35 mouse cellular contexts compared by ENCODE assay signal in the genomic region with DNA sequence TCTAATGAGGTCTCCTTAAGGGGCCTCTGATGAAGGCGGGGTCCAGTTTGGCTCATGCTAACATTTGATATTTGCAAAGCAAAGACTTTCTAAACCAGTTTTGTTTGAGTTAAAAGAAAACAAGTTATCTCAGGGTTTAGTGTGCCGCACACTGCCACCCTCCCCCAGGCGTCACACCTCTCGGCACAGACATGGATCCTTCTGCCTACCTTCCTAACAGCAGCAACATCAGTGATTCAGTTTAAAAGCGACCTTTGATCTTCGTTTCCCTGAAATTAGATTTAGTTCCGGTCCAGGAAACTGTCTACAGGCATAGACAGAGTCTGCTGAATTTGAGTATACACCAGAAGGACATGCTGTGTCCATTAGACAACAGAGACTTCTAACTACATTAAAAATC. TPM values are rescaled to one million over a fixed set of nuclear protein-coding genes. Genes with fewer than 3 reads are reported as not detected.
DNase-seq lines count a peak whose midpoint lies in the region; ATAC-seq and TF ChIP-seq lines count a peak whose summit lies in the region.
"Had no signal": no experiment of that assay in that cellular context is flagged by ENCODE, and none has a peak within 500 bp of the region (broad histone marks: within the 10 kb centered on the region; RNA-seq: fewer than 3 reads in every experiment).

No protein-coding gene starts in this region.

- peaks cover 8% of the 10 kb centered on the region for H3K4me1 ChIP-seq in liver, adult 2 months (ENCODE audit: control insufficient read depth, insufficient read depth, low read length)
- H3K4me1 ChIP-seq in liver, embryonic 11.5 days (replicated peaks; ENCODE audit: control insufficient read depth, insufficient read depth, low read length) = peaks cover 3% of the 10 kb centered on the region; the same call in 1 of the 2 replicates
- peaks cover 5% of the 10 kb centered on the region; the same call in 1 of the 2 replicates for H3K4me1 ChIP-seq in intestine, embryonic 16.5 days (ENCODE audit: control insufficient read depth, insufficient read depth, low read length)
- H3K4me1 ChIP-seq in stomach, embryonic 16.5 days (ENCODE audit: control insufficient read depth, insufficient read depth, low read length) = no peaks in the 10 kb centered on the region; the same call in 1 of the 2 replicates
- H3K4me1 ChIP-seq: midbrain, embryonic 12.5 days; neural tube, embryonic 12.5 days had no signal

- no peak for ATAC-seq in liver, embryonic 11.5 days (replicated peaks; ENCODE audit: low FRiP score)
- peak; percentile 63 for ATAC-seq in intestine, embryonic 16.5 days
- peak; percentile 20; the same call in 1 of the 2 replicates for ATAC-seq in stomach, embryonic 16.5 days (ENCODE audit: insufficient read depth, low FRiP score)
- ATAC-seq: activated CD4-positive, CD25-positive, alpha-beta regulatory T cell, adult 4 months; forebrain, postnatal 0 days; hindbrain, embryonic 16.5 days had no signal

- 54% methylated on average over 7 of the region's 7 CpGs for WGBS in liver, adult 2 months
- 76% methylated on average over 7 of the region's 7 CpGs for WGBS in liver, embryonic 11.5 days
- WGBS in intestine, embryonic 16.5 days = 58% methylated on average over 7 of the region's 7 CpGs
- WGBS in stomach, embryonic 16.5 days = 62% methylated on average over 7 of the region's 7 CpGs

- H3K79me2 ChIP-seq in liver, adult 2 months (ENCODE audit: control insufficient read depth, insufficient read depth, low read length) = no peaks in the 10 kb centered on the region

- no peak for TF ChIP-seq POLR2A in liver, adult 2 months (IDR thresholded peaks at IDR 0.05; ENCODE audit: extremely low read depth, insufficient read depth, low read length)

- no peak overlapping the region for H3K9ac ChIP-seq in liver, adult 2 months (ENCODE audit: low read depth, low read length)
- H3K9ac ChIP-seq in liver, embryonic 11.5 days (ENCODE audit: low read depth, low read length) = no peak overlapping the region
- H3K9ac ChIP-seq in intestine, embryonic 16.5 days (ENCODE audit: low read depth, low read length) = no peak overlapping the region
- peak overlapping the region; percentile 46; the same call in 1 of the 2 replicates for H3K9ac ChIP-seq in stomach, embryonic 16.5 days (ENCODE audit: low read length)
- H3K9ac ChIP-seq: embryonic facial prominence, embryonic 15.5 days; forebrain, embryonic 12.5 days; forebrain, postnatal 0 days; heart, embryonic 15.5 days; liver, embryonic 15.5 days; lung, embryonic 15.5 days; midbrain, embryonic 12.5 days; neural tube, embryonic 12.5 days; stomach, embryonic 15.5 days had no signal

- peaks cover 32% of the 10 kb centered on the region for H3K36me3 ChIP-seq in liver, adult 2 months (ENCODE audit: control insufficient read depth, insufficient read depth, low read length)
- H3K36me3 ChIP-seq in liver, embryonic 11.5 days (ENCODE audit: control insufficient read depth, insufficient read depth, low read length) = peaks cover 10% of the 10 kb centered on the region; the same call in 1 of the 2 replicates
- peaks cover 4% of the 10 kb centered on the region for H3K36me3 ChIP-seq in intestine, embryonic 16.5 days (ENCODE audit: control insufficient read depth, insufficient read depth, low read length)
- H3K36me3 ChIP-seq in stomach, embryonic 16.5 days (ENCODE audit: control insufficient read depth, insufficient read depth, low read length) = peaks cover 5% of the 10 kb centered on the region

- no peak for TF ChIP-seq CTCF in liver, adult 2 months (IDR thresholded peaks at IDR 0.05; ENCODE audit: low read depth, low read length)

- H3K27me3 ChIP-seq in liver, adult 2 months (ENCODE audit: control insufficient read depth, insufficient read depth, low read length) = no peaks in the 10 kb centered on the region
- no peaks in the 10 kb centered on the region for H3K27me3 ChIP-seq in liver, embryonic 11.5 days (replicated peaks; ENCODE audit: control insufficient read depth, insufficient read depth, low read length)
- H3K27me3 ChIP-seq in intestine, embryonic 16.5 days (replicated peaks; ENCODE audit: control insufficient read depth, insufficient read depth, low read length) = no peaks in the 10 kb centered on the region
- H3K27me3 ChIP-seq in stomach, embryonic 16.5 days (ENCODE audit: control insufficient read depth, insufficient read depth, low read length) = no peaks in the 10 kb centered on the region
- H3K27me3 ChIP-seq: CH12.LX; embryonic facial prominence, embryonic 15.5 days; forebrain, embryonic 12.5 days; heart, embryonic 15.5 days; liver, embryonic 15.5 days; lung, embryonic 15.5 days; midbrain, embryonic 12.5 days; neural tube, embryonic 12.5 days; stomach, embryonic 15.5 days had no signal

- H3K4me3 ChIP-seq in liver, adult 2 months (ENCODE audit: insufficient read depth, low read depth, low read length) = no peak overlapping the region
- H3K4me3 ChIP-seq in liver, embryonic 11.5 days (ENCODE audit: low read depth, low read length) = no peak overlapping the region
- no peak overlapping the region for H3K4me3 ChIP-seq in intestine, embryonic 16.5 days (ENCODE audit: low read length)
- H3K4me3 ChIP-seq in stomach, embryonic 16.5 days (replicated peaks; ENCODE audit: low read length) = no peak overlapping the region
- H3K4me3 ChIP-seq: embryonic facial prominence, embryonic 15.5 days; forebrain, embryonic 12.5 days; heart, embryonic 15.5 days; left cerebral cortex, adult 2 months; liver, embryonic 15.5 days; lung, embryonic 15.5 days; megakaryocyte, embryonic 14.5 days; midbrain, embryonic 12.5 days; myocyte; neural tube, embryonic 12.5 days; stomach, embryonic 15.5 days had no signal

- H3K4me2 ChIP-seq in liver, embryonic 11.5 days = no peak overlapping the region
- no peak overlapping the region for H3K4me2 ChIP-seq in intestine, embryonic 16.5 days (ENCODE audit: low read depth, low read length)
- H3K4me2 ChIP-seq in stomach, embryonic 16.5 days (ENCODE audit: low read depth, low read length) = no peak overlapping the region
- H3K4me2 ChIP-seq: embryonic facial prominence, embryonic 15.5 days; forebrain, embryonic 12.5 days; heart, embryonic 15.5 days; liver, embryonic 15.5 days; lung, embryonic 15.5 days; midbrain, embryonic 12.5 days; neural tube, embryonic 12.5 days; stomach, embryonic 15.5 days had no signal

- DNase-seq in embryo, embryonic 10.5 days (ENCODE audit: low spot score) = peak; percentile 17
- no peak for DNase-seq in embryo, embryonic 9.5 days (ENCODE audit: extremely low spot score)
- DNase-seq in liver, adult 2 months (ENCODE audit: extremely low read depth, low read depth, low spot score) = peak; percentile 15
- no peak for DNase-seq in liver, embryonic 11.5 days (ENCODE audit: low spot score)
- DNase-seq in left cerebral cortex, postnatal 10 days (ENCODE audit: extremely low spot score in 1 of 2, low spot score in 2 of 2) = no peak
- DNase-seq in testis, postnatal 14 days (ENCODE audit: low spot score) = no peak
- DNase-seq: adrenal gland, adult 2 months; adrenal gland, postnatal 36 days; cerebellum, adult 2 months; cerebellum, postnatal 25 days; forebrain, postnatal 0 days; gastrocnemius, postnatal 14 days; kidney, adult 18-20 months; left cerebral cortex, postnatal 4 days; right cerebral cortex, adult 18-20 months; thymus, adult 2 months; thymus, postnatal 36 days had no signal

- H3K27ac ChIP-seq in liver, adult 2 months (replicated peaks; ENCODE audit: insufficient read depth, low read depth, low read length) = no peak overlapping the region
- H3K27ac ChIP-seq in liver, embryonic 11.5 days (ENCODE audit: low read depth, low read length) = no peak overlapping the region
- H3K27ac ChIP-seq in intestine, embryonic 16.5 days (ENCODE audit: low read length) = no peak overlapping the region
- peak overlapping the region; percentile 70 for H3K27ac ChIP-seq in stomach, embryonic 16.5 days (ENCODE audit: low read length)
- H3K27ac ChIP-seq: embryonic facial prominence, embryonic 15.5 days; forebrain, embryonic 12.5 days; heart, embryonic 15.5 days; kidney, postnatal 0 days; left cerebral cortex, adult 2 months; midbrain, embryonic 12.5 days had no signal

- intact Hi-C loops in left cerebral cortex, postnatal 10 days (cut with DNase I) = no loop called here

- no peaks in the 10 kb centered on the region for H3K9me3 ChIP-seq in liver, embryonic 11.5 days (ENCODE audit: control insufficient read depth, low read length)
- H3K9me3 ChIP-seq in intestine, embryonic 16.5 days (ENCODE audit: control insufficient read depth, low read length) = no peaks in the 10 kb centered on the region
- no peaks in the 10 kb centered on the region for H3K9me3 ChIP-seq in stomach, embryonic 16.5 days (replicated peaks; ENCODE audit: control insufficient read depth, low read length)
- H3K9me3 ChIP-seq: embryonic facial prominence, embryonic 15.5 days; forebrain, embryonic 12.5 days; heart, embryonic 15.5 days; liver, embryonic 15.5 days; lung, embryonic 15.5 days; megakaryocyte, embryonic 14.5 days; midbrain, embryonic 12.5 days; neural tube, embryonic 12.5 days; stomach, embryonic 15.5 days had no signal

RNA-seq across cellular contexts. Expression of a gene that starts 11.8 kb away (rescaled TPM):
- 13.1 and 17.6 TPM in 2 replicates for total RNA-seq in liver, adult 2 months (2014; rRNA removed)
- 45.0 and 51.1 TPM in 2 replicates for polyA plus RNA-seq in liver, adult 2 months (2012; rRNA removed)
- polyA plus RNA-seq in liver, embryonic 11.5 days (2014; fragmentation: Nextera tagmentation; extraction: Ambion mirVana) = 49.9 and 57.3 TPM in 2 replicates
- 250 and 255 TPM in 2 replicates for polyA plus RNA-seq in intestine, embryonic 16.5 days (2015; fragmentation: Nextera tagmentation; extraction: Ambion mirVana)
- polyA plus RNA-seq in stomach, embryonic 16.5 days (2015; fragmentation: Nextera tagmentation; extraction: Ambion mirVana) = 206 and 241 TPM in 2 replicates
- total RNA-seq in left cerebral cortex, postnatal 10 days (2021) = 10 to 100 TPM; 49.0 to 49.9 TPM

RNA-seq across cellular contexts. Expression of a gene that starts 40.9 kb away (rescaled TPM):
- 0.40 and 0.46 TPM in 2 replicates for total RNA-seq in liver, adult 2 months (2014; rRNA removed)
- 0.19 and 0.33 TPM in 2 replicates for polyA plus RNA-seq in liver, adult 2 months (2012; rRNA removed)
- 37.0 and 37.1 TPM in 2 replicates for polyA plus RNA-seq in liver, embryonic 11.5 days (2014; fragmentation: Nextera tagmentation; extraction: Ambion mirVana)
- 16.8 and 20.4 TPM in 2 replicates for polyA plus RNA-seq in intestine, embryonic 16.5 days (2015; fragmentation: Nextera tagmentation; extraction: Ambion mirVana)
- 22.3 and 24.5 TPM in 2 replicates for polyA plus RNA-seq in stomach, embryonic 16.5 days (2015; fragmentation: Nextera tagmentation; extraction: Ambion mirVana)
- total RNA-seq in left cerebral cortex, postnatal 10 days (2021) = 10 to 100 TPM; 26.1 to 32.4 TPM

RNA-seq across cellular contexts. Expression of a gene that starts 51.8 kb away (rescaled TPM):
- not detected in 2 replicates for total RNA-seq in liver, adult 2 months (2014; rRNA removed)
- polyA plus RNA-seq in liver, adult 2 months (2012; rRNA removed) = not detected in 2 replicates
- polyA plus RNA-seq in liver, embryonic 11.5 days (2014; fragmentation: Nextera tagmentation; extraction: Ambion mirVana) = 0.26 and 0.38 TPM in 2 replicates
- polyA plus RNA-seq in intestine, embryonic 16.5 days (2015; fragmentation: Nextera tagmentation; extraction: Ambion mirVana) = 0.48 TPM in 1 of 2 replicates, not detected in the other
- polyA plus RNA-seq in stomach, embryonic 16.5 days (2015; fragmentation: Nextera tagmentation; extraction: Ambion mirVana) = not detected in 2 replicates
- total RNA-seq in left cerebral cortex, postnatal 10 days (2021) = 10 to 100 TPM; 11.6 to 13.4 TPM
- total RNA-seq: granulocyte monocyte progenitor cell, adult 5-6 weeks had no signal
- polyA plus RNA-seq: adrenal gland, adult 2 months; myocyte had no signal

Comparison
In these comparisons a context has a peak if more than half of its experiments do, and no peak if none do; other contexts are left out.
1. DNase-seq: peak in embryo, embryonic 10.5 days (single experiment) and liver, adult 2 months (single experiment); none in embryo, embryonic 9.5 days (single experiment), liver, embryonic 11.5 days (single experiment), left cerebral cortex, postnatal 10 days (0 of 2) and testis, postnatal 14 days (single experiment).
2. RNA of a gene that starts 40.9 kb away (polyA plus RNA-seq): 37.0 to 37.1 TPM in liver, embryonic 11.5 days, 22.3 to 24.5 TPM in stomach, embryonic 16.5 days and 16.8 to 20.4 TPM in intestine, embryonic 16.5 days; 0.19 to 0.33 TPM in liver, adult 2 months; every median in the first group is over 10 times any median in the second.